7 mouse cellular contexts compared by ENCODE assay signal in genomic region chr5:45493191-45494092, GRCm38 (mm10). TPM values are rescaled to one million over a fixed set of nuclear protein-coding genes. Genes with fewer than 3 reads are reported as not detected.
A peak's percentile ranks its signal among the peaks of the same experiment; 100 is the strongest.
DNase-seq lines count a peak whose midpoint lies in the region; ATAC-seq and TF ChIP-seq lines count a peak whose summit lies in the region.

Gene Lap3 (plus strand): TSS chr5:45493374.

- no peaks in the 10 kb centered on the region for H3K27me3 ChIP-seq in embryonic facial prominence, embryonic 12.5 days
- no peaks in the 10 kb centered on the region for H3K27me3 ChIP-seq in kidney, adult 2 months (replicated peaks; ENCODE audit: control insufficient read depth, insufficient read depth, low read length)
- H3K27me3 ChIP-seq in limb, embryonic 12.5 days: no peaks in the 10 kb centered on the region
- H3K27me3 ChIP-seq in midbrain, embryonic 15.5 days (replicated peaks): no peaks in the 10 kb centered on the region
- no peaks in the 10 kb centered on the region for H3K27me3 ChIP-seq in spleen, adult 2 months (ENCODE audit: control insufficient read depth, insufficient read depth, low read length)

- peaks cover 10% of the 10 kb centered on the region for H3K4me1 ChIP-seq in embryonic facial prominence, embryonic 12.5 days
- peaks cover 10% of the 10 kb centered on the region; the same call in 1 of the 2 replicates for H3K4me1 ChIP-seq in kidney, adult 2 months (ENCODE audit: control insufficient read depth, insufficient read depth, low read length)
- H3K4me1 ChIP-seq in limb, embryonic 12.5 days (replicated peaks): peaks cover 11% of the 10 kb centered on the region
- H3K4me1 ChIP-seq in midbrain, embryonic 15.5 days: peaks cover 16% of the 10 kb centered on the region
- peaks cover 2% of the 10 kb centered on the region for H3K4me1 ChIP-seq in spleen, adult 2 months (ENCODE audit: control insufficient read depth, insufficient read depth, insufficient read length)

- H3K4me3 ChIP-seq in embryonic facial prominence, embryonic 12.5 days: peak within 1 kb of the TSS; percentile 82
- H3K4me3 ChIP-seq in kidney, adult 2 months (ENCODE audit: insufficient read depth, low read depth, low read length): peak within 1 kb of the TSS; percentile 77
- peak within 1 kb of the TSS; percentile 72 for H3K4me3 ChIP-seq in limb, embryonic 12.5 days (replicated peaks)
- H3K4me3 ChIP-seq in midbrain, embryonic 15.5 days: peak within 1 kb of the TSS; percentile 82
- peak within 1 kb of the TSS; percentile 90 for H3K4me3 ChIP-seq in spleen, adult 2 months (ENCODE audit: extremely low read depth, insufficient read depth, insufficient read length)

- peak; percentile 95 for ATAC-seq in embryonic facial prominence, embryonic 12.5 days (ENCODE audit: insufficient number of reproducible peaks, insufficient read depth, low FRiP score, low TSS enrichment)
- peak; percentile 94 for ATAC-seq in limb, embryonic 12.5 days (ENCODE audit: insufficient number of reproducible peaks, insufficient read depth, low FRiP score, low TSS enrichment, low read depth)
- peak; percentile 96 for ATAC-seq in midbrain, embryonic 15.5 days (replicated peaks)

- WGBS in embryonic facial prominence, embryonic 12.5 days: under 1% methylated on average over 78 of the region's 78 CpGs
- under 1% methylated on average over 78 of the region's 78 CpGs for WGBS in kidney, adult 2 months
- under 1% methylated on average over 78 of the region's 78 CpGs for WGBS in limb, embryonic 12.5 days
- under 1% methylated on average over 78 of the region's 78 CpGs for WGBS in midbrain, embryonic 15.5 days
- under 1% methylated on average over 78 of the region's 78 CpGs for WGBS in spleen, adult 2 months

- peak within 1 kb of the TSS; percentile 76 for H3K9ac ChIP-seq in embryonic facial prominence, embryonic 12.5 days
- H3K9ac ChIP-seq in limb, embryonic 12.5 days (replicated peaks): peak within 1 kb of the TSS; percentile 77
- peak within 1 kb of the TSS; percentile 64 for H3K9ac ChIP-seq in midbrain, embryonic 15.5 days

- peaks cover 22% of the 10 kb centered on the region for H3K36me3 ChIP-seq in embryonic facial prominence, embryonic 12.5 days
- no peaks in the 10 kb centered on the region for H3K36me3 ChIP-seq in kidney, adult 2 months (ENCODE audit: control insufficient read depth, insufficient read depth, low read length)
- peaks cover 27% of the 10 kb centered on the region for H3K36me3 ChIP-seq in limb, embryonic 12.5 days
- no peaks in the 10 kb centered on the region for H3K36me3 ChIP-seq in midbrain, embryonic 15.5 days (replicated peaks)
- H3K36me3 ChIP-seq in spleen, adult 2 months (ENCODE audit: control insufficient read depth, insufficient read depth, low read length): peaks cover 1% of the 10 kb centered on the region; the same call in 1 of the 2 replicates

- TF ChIP-seq POLR2A in kidney, adult 2 months (IDR thresholded peaks at IDR 0.05; ENCODE audit: low read depth, low read length): peak; percentile 71
- peak; percentile 13; the same call in 1 of the 2 replicates for TF ChIP-seq POLR2A in spleen, adult 2 months (IDR thresholded peaks at IDR 0.05; ENCODE audit: low read depth, low read length)

- peak within 1 kb of the TSS; percentile 70 for H3K27ac ChIP-seq in embryonic facial prominence, embryonic 12.5 days
- peak within 1 kb of the TSS; percentile 78 for H3K27ac ChIP-seq in kidney, adult 2 months (ENCODE audit: insufficient read depth, low read depth, low read length)
- H3K27ac ChIP-seq in limb, embryonic 12.5 days: peak within 1 kb of the TSS; percentile 74
- peak within 1 kb of the TSS; percentile 62; the same call in 1 of the 2 replicates for H3K27ac ChIP-seq in midbrain, embryonic 15.5 days
- peak within 1 kb of the TSS; percentile 16; the same call in 1 of the 2 replicates for H3K27ac ChIP-seq in spleen, adult 2 months (ENCODE audit: insufficient read depth, low read length)

- 0 out of 2 replicates have a peak, but pooled peaks have one; percentile 11 for TF ChIP-seq CTCF in kidney, adult 2 months (conservative IDR thresholded peaks at IDR 0.05; ENCODE audit: insufficient read depth, insufficient read length, low read depth, low read length)
- TF ChIP-seq CTCF in spleen, adult 2 months (IDR thresholded peaks at IDR 0.05; ENCODE audit: extremely low read depth, insufficient read depth, insufficient read length, insufficient replicate concordance): 0 out of 2 replicates have a peak, but pooled peaks have one; percentile 17

- peak; percentile 100 for DNase-seq in adrenal gland, postnatal 25 days
- DNase-seq in heart, adult 18-20 months: peak; percentile 99
- peak; percentile 100 for DNase-seq in kidney, adult 2 months
- peak; percentile 85 to 98 for DNase-seq in spleen, adult 2 months (ENCODE audit: low read depth in 1 of 2, low spot score in 2 of 2)

- no peaks in the 10 kb centered on the region for H3K9me3 ChIP-seq in embryonic facial prominence, embryonic 12.5 days
- no peaks in the 10 kb centered on the region for H3K9me3 ChIP-seq in limb, embryonic 12.5 days
- no peaks in the 10 kb centered on the region for H3K9me3 ChIP-seq in midbrain, embryonic 15.5 days

- H3K4me2 ChIP-seq in embryonic facial prominence, embryonic 12.5 days (replicated peaks): peak within 1 kb of the TSS; percentile 67
- H3K4me2 ChIP-seq in limb, embryonic 12.5 days: peak within 1 kb of the TSS; percentile 78
- H3K4me2 ChIP-seq in midbrain, embryonic 15.5 days: peak within 1 kb of the TSS; percentile 80

RNA-seq across cellular contexts. Expression of gene Lap3, which starts in this region (rescaled TPM):
- total RNA-seq in adrenal gland, postnatal 25 days (2021): 54.5 and 61.8 TPM in 2 replicates
- 80.4 and 82.0 TPM in 2 replicates for polyA plus RNA-seq in embryonic facial prominence, embryonic 12.5 days (2016; fragmentation: Nextera tagmentation; extraction: Ambion mirVana)
- total RNA-seq in heart, adult 18-20 months (2021): 100 to 1,000 TPM; 115 to 134 TPM
- polyA plus RNA-seq in kidney, adult 2 months (2012; rRNA removed): 93.2 and 96.5 TPM in 2 replicates
- 86.7 and 88.1 TPM in 2 replicates for polyA plus RNA-seq in limb, embryonic 12.5 days (2016; fragmentation: Nextera tagmentation; extraction: Ambion mirVana)
- 28.7 and 29.9 TPM in 2 replicates for polyA plus RNA-seq in midbrain, embryonic 15.5 days (2015; fragmentation: Nextera tagmentation; extraction: Ambion mirVana)
- 6.6 and 9.5 TPM in 2 replicates for polyA plus RNA-seq in spleen, adult 2 months (2012; rRNA removed)

Comparison
In these comparisons a context has a peak if more than half of its experiments do, and no peak if none do; other contexts are left out.
1. Peak in every context shown above with its lines: DNase-seq, ATAC-seq, H3K4me3 ChIP-seq and H3K27ac ChIP-seq.
2. H3K27ac ChIP-seq: peak in every context shown above with its lines; median percentile 78 in kidney, adult 2 months; 74 in limb, embryonic 12.5 days; 70 in embryonic facial prominence, embryonic 12.5 days; 62 in midbrain, embryonic 15.5 days; 16 in spleen, adult 2 months.